Mouse (Mus musculus): ENCODE results near the gene Gm27021.
"Not testable (repeated sequence)": the region's sequence is repeated elsewhere in the genome, so short reads cannot be mapped to it uniquely, and the experiment has no call there.

The Gm27021 gene

GRCm38 (mm10) chr8:120685591-120685990 is 17.7 kb upstream of the Gm27021 start:
- no peak for DNase-seq (ENCODE audit: low spot score)

GRCm38 (mm10) chr8:120685097-120685496 is 17.2 kb upstream of the Gm27021 start:
- no peak for DNase-seq (ENCODE audit: low spot score)

- DNase-seq (ENCODE audit: low spot score) = no peak
Observed at GRCm38 (mm10) chr8:120684082-120684481, 16.2 kb upstream of the Gm27021 start.

GRCm38 (mm10) chr8:120683602-120684001 is 15.7 kb upstream of the Gm27021 start:
- peak; percentile 43 for DNase-seq (ENCODE audit: low spot score)

GRCm38 (mm10) chr8:120681113-120681512 is 13.2 kb upstream of the Gm27021 start:
- DNase-seq (ENCODE audit: low spot score) = no peak

GRCm38 (mm10) chr8:120680405-120680804 is 12.5 kb upstream of the Gm27021 start:
- DNase-seq (ENCODE audit: low spot score) = not testable (repeated sequence)

- no peak for DNase-seq (ENCODE audit: low spot score)
Observed at GRCm38 (mm10) chr8:120679629-120680387, 11.9 kb upstream of the Gm27021 start.

- peak; percentile 71 for DNase-seq (ENCODE audit: low spot score)
Observed at GRCm38 (mm10) chr8:120678447-120678846, 10.6 kb upstream of the Gm27021 start.

GRCm38 (mm10) chr8:120675718-120676117 is 7.8 kb upstream of the Gm27021 start:
- no peak for DNase-seq (ENCODE audit: low spot score)

GRCm38 (mm10) chr8:120673298-120673697 is 5.4 kb upstream of the Gm27021 start:
- no peak for DNase-seq (ENCODE audit: low spot score)

- DNase-seq (ENCODE audit: low spot score) = no peak
Observed at GRCm38 (mm10) chr8:120672626-120673229, 4.8 kb upstream of the Gm27021 start.

GRCm38 (mm10) chr8:120671775-120672174 is 3.9 kb upstream of the Gm27021 start:
- DNase-seq (ENCODE audit: low spot score) = no peak

GRCm38 (mm10) chr8:120668374-120668905 is 561 bp upstream of the Gm27021 start, which contains the start of gene Emc8:
TSS of gene Emc8 (minus strand) at chr8:120668573.
- no peak for DNase-seq (ENCODE audit: low spot score)

GRCm38 (mm10) chr8:120666807-120667470 is 940 bp downstream of the Gm27021 start:
- no peak for DNase-seq (ENCODE audit: low spot score)

GRCm38 (mm10) chr8:120665726-120666455 is 2.0 kb downstream of the Gm27021 start:
- DNase-seq (ENCODE audit: low spot score) = no peak

GRCm38 (mm10) chr8:120664566-120664965 is 3.3 kb downstream of the Gm27021 start:
- DNase-seq (ENCODE audit: low spot score) = no peak

- DNase-seq (ENCODE audit: low spot score) = no peak
Observed at GRCm38 (mm10) chr8:120657415-120657814, 10.5 kb downstream of the Gm27021 start.

- no peak for DNase-seq (ENCODE audit: low spot score)
Observed at GRCm38 (mm10) chr8:120656322-120657052, 11.4 kb downstream of the Gm27021 start.

- no peak for DNase-seq (ENCODE audit: low spot score)
Observed at GRCm38 (mm10) chr8:120647532-120647931, 20.3 kb downstream of the Gm27021 start, which contains the start of gene 1190005I06Rik. TSS of gene 1190005I06Rik (minus strand) at chr8:120647632.

GRCm38 (mm10) chr8:120644663-120645062 is 23.2 kb downstream of the Gm27021 start:
- no peak for DNase-seq (ENCODE audit: low spot score)

GRCm38 (mm10) chr8:120642031-120642662 is 25.7 kb downstream of the Gm27021 start:
- no peak for DNase-seq (ENCODE audit: low spot score)

Measured in urinary bladder, postnatal 10 days (tissue).